Mouse (Mus musculus): ENCODE results near the gene Slc17a9.

DNA sequence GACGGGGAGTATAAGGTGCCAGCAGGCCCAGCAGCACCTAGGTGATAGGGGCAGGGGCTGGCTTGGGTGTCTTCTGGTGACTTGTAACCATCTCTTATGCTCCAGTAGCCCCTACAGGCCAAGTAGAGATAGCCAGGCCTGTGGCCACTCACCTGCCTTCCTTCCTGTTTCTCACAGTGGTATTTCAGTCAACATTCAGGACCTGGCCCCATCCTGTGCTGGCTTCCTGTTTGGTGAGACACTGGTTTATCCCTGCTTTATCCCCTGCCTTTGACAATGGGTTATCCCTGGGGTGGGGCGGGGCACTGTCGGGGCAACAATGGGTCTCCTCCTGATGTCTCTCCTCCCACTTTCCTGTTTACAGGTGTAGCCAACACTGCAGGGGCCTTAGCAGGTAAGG lies 15.3 kb downstream of the Slc17a9 start:
- no peak for TF ChIP-seq POLR2A (IDR thresholded peaks at IDR 0.05; ENCODE audit: insufficient read depth, low read length)
- TF ChIP-seq CTCF (IDR thresholded peaks at IDR 0.05; ENCODE audit: low read depth, low read length): peak; percentile 48

All from ES-Bruce4 (cell line).